Comparison of ENCODE assay signal across 10 mouse cellular contexts in genomic region chr13:52777396-52778034, GRCm38 (mm10).
DNase-seq lines count a peak whose midpoint lies in the region; ATAC-seq and TF ChIP-seq lines count a peak whose summit lies in the region.
"Had no signal": no experiment of that assay in that cellular context is flagged by ENCODE, and none has a peak within 500 bp of the region (broad histone marks: within the 10 kb centered on the region; RNA-seq: fewer than 3 reads in every experiment).

No protein-coding gene starts in this region.

- H3K4me2 ChIP-seq in neural tube, embryonic 13.5 days = no peak overlapping the region
- H3K4me2 ChIP-seq in myocyte (ENCODE audit: low read depth) = peak overlapping the region; percentile 49

- no peak overlapping the region for H3K9ac ChIP-seq in neural tube, embryonic 13.5 days

- H3K79me2 ChIP-seq in myocyte (ENCODE audit: control insufficient read depth, insufficient read depth) = no peaks in the 10 kb centered on the region

- no peak for TF ChIP-seq CTCF in layer of hippocampus, adult 2 months (conservative IDR thresholded peaks at IDR 0.05)

- H3K4me1 ChIP-seq in heart, embryonic 10.5 days = peaks cover 6% of the 10 kb centered on the region; the same call in 1 of the 2 replicates
- H3K4me1 ChIP-seq in neural tube, embryonic 13.5 days (replicated peaks) = peaks cover 7% of the 10 kb centered on the region; the same call in 1 of the 2 replicates

- no peaks in the 10 kb centered on the region for H3K36me3 ChIP-seq in heart, embryonic 10.5 days
- H3K36me3 ChIP-seq in neural tube, embryonic 13.5 days = no peaks in the 10 kb centered on the region
- H3K36me3 ChIP-seq in myocyte (ENCODE audit: control insufficient read depth, insufficient read depth) = no peaks in the 10 kb centered on the region
- H3K36me3 ChIP-seq: forebrain, embryonic 10.5 days had no signal

- TF ChIP-seq POLR2A in myocyte (IDR thresholded peaks at IDR 0.05; ENCODE audit: insufficient read length, low read depth) = no peak

- no peaks in the 10 kb centered on the region for H3K9me3 ChIP-seq in heart, embryonic 10.5 days
- H3K9me3 ChIP-seq in neural tube, embryonic 13.5 days = no peaks in the 10 kb centered on the region
- H3K9me3 ChIP-seq: forebrain, embryonic 10.5 days had no signal

- peak; percentile 56; the same call in 1 of the 2 replicates for ATAC-seq in neural tube, embryonic 13.5 days (ENCODE audit: low read depth)
- peak; percentile 51; the same call in 1 of the 2 replicates for ATAC-seq in granulocyte monocyte progenitor cell, adult 5-6 weeks (replicated peaks; ENCODE audit: poor library complexity, severe bottlenecking)
- no peak for ATAC-seq in CD4-positive, CD25-positive, alpha-beta regulatory T cell, adult 4 months

- H3ac ChIP-seq in myocyte (ENCODE audit: control insufficient read depth, insufficient read length) = no peak overlapping the region

- 70% methylated on average over 6 of the region's 6 CpGs for WGBS in heart, embryonic 10.5 days
- 75% methylated on average over 6 of the region's 6 CpGs for WGBS in neural tube, embryonic 13.5 days

- no peaks in the 10 kb centered on the region for H3K27me3 ChIP-seq in heart, embryonic 10.5 days (ENCODE audit: insufficient read depth, poor library complexity, severe bottlenecking)
- H3K27me3 ChIP-seq in neural tube, embryonic 13.5 days = no peaks in the 10 kb centered on the region
- H3K27me3 ChIP-seq in myocyte (ENCODE audit: control insufficient read depth, insufficient read depth, insufficient read length) = no peaks in the 10 kb centered on the region

- DNase-seq in heart, adult 18-20 months = peak; percentile 20 to 30
- DNase-seq in heart, embryonic 10.5 days (ENCODE audit: low spot score) = no peak
- DNase-seq in neural tube, embryonic 10.5 days (ENCODE audit: extremely low spot score, low spot score) = no peak
- no peak for DNase-seq in layer of hippocampus, adult 2 months (ENCODE audit: low spot score in 2 of 2)

- H3K27ac ChIP-seq in heart, embryonic 10.5 days = no peak overlapping the region
- H3K27ac ChIP-seq in neural tube, embryonic 13.5 days (replicated peaks) = no peak overlapping the region
- no peak overlapping the region for H3K27ac ChIP-seq in layer of hippocampus, adult 2 months
- H3K27ac ChIP-seq: forebrain, embryonic 10.5 days had no signal

- H3K4me3 ChIP-seq in heart, embryonic 10.5 days = no peak overlapping the region
- no peak overlapping the region for H3K4me3 ChIP-seq in neural tube, embryonic 13.5 days
- no peak overlapping the region for H3K4me3 ChIP-seq in myocyte
- H3K4me3 ChIP-seq in layer of hippocampus, adult 2 months = no peak overlapping the region
- H3K4me3 ChIP-seq: forebrain, embryonic 10.5 days; megakaryocyte, embryonic 14.5 days had no signal

TF ChIP-seq in myocyte, 11 proteins besides CTCF, POLR2A, EP300 and RAD21:
- TF ChIP-seq MYOG (IDR thresholded peaks at IDR 0.05; ENCODE audit: control insufficient read depth in 1 of 3, insufficient read depth in 1 of 3, insufficient read length in 2 of 3, low read depth in 2 of 3) (peak in 1 of 3 experiments; percentile 63), TCF12 (IDR thresholded peaks at IDR 0.05; ENCODE audit: insufficient read depth, poor library complexity, severe bottlenecking) (peak; percentile 7), MYOD1 (IDR thresholded peaks at IDR 0.05; ENCODE audit: control insufficient read depth in 1 of 3, insufficient read length in 2 of 3, low read depth in 2 of 3) (peak in 2 of 3 experiments; percentile 48 to 52), CEBPB (IDR thresholded peaks at IDR 0.05; ENCODE audit: insufficient read depth, poor library complexity, severe bottlenecking) (no peak)

Comparison
In these comparisons a context has a peak if more than half of its experiments do, and no peak if none do; other contexts are left out.
1. DNase-seq: peak in heart, adult 18-20 months (2 of 2); none in heart, embryonic 10.5 days (single experiment), neural tube, embryonic 10.5 days (single experiment) and layer of hippocampus, adult 2 months (0 of 2).